Mouse (Mus musculus) adrenal gland, postnatal 10 days (tissue): ENCODE results near the gene Stx7. TPM values are rescaled to one million over a fixed set of nuclear protein-coding genes. Genes with fewer than 3 reads are reported as not detected.

Experiments
- total RNA-seq, 2 experiments: library from RNA; stranded (reverse); gene quantifications; 2 replicates each; pipeline ENCODE4 v1.2.3; 2021

Stx7 gene
- total RNA-seq, 2 experiments from 2014 or later, result 92.2 to 97.9 TPM

Other genes with a start within 250 kb of the Stx7 start
- not detected for gene Taar1, start 228.9 kb upstream of the Stx7 start, total RNA-seq
- not detected for gene Taar2, start 210.7 kb upstream of the Stx7 start, total RNA-seq
- gene Taar3, start 199.7 kb upstream of the Stx7 start, total RNA-seq, result not detected
- gene Taar4, start 188.8 kb upstream of the Stx7 start, total RNA-seq, result not detected
- gene Taar5, start 178.6 kb upstream of the Stx7 start, total RNA-seq, result not detected
- not detected for gene Taar6, start 163.7 kb upstream of the Stx7 start, total RNA-seq
- not detected for gene Taar7a, start 155.8 kb upstream of the Stx7 start, total RNA-seq
- not detected for gene Taar7b, start 149.4 kb upstream of the Stx7 start, total RNA-seq
- not detected for gene Taar7d, start 122.1 kb upstream of the Stx7 start, total RNA-seq
- not detected for gene Taar7e, start 111.7 kb upstream of the Stx7 start, total RNA-seq
- gene Taar7f, start 99.8 kb upstream of the Stx7 start, total RNA-seq, result not detected
- gene Taar8a, start 72.8 kb upstream of the Stx7 start, total RNA-seq, result not detected
- not detected for gene Taar8b, start 57.0 kb upstream of the Stx7 start, total RNA-seq
- not detected for gene Taar8c, start 47.4 kb upstream of the Stx7 start, total RNA-seq
- not detected for gene Taar9, start 39.8 kb upstream of the Stx7 start, total RNA-seq
- gene Moxd1, start 74.2 kb downstream of the Stx7 start, total RNA-seq, result 1 to 10 TPM; 1.0 to 1.9 TPM